Mouse (Mus musculus) bone marrow, adult 2 months (tissue): ENCODE data around the gene Zfp512b.

ENCODE experiments used
- CTCF ChIP-seq: fragments of 200-500 bp; IDR thresholded peaks from 2 replicates; pipeline ENCODE4 v1.5.1; 2011; ENCODE audit warnings: low read length, control low read depth; ENCODE audit not compliant: control insufficient read depth, insufficient read depth
- POLR2A ChIP-seq: fragments of 200-500 bp; IDR thresholded peaks from 2 replicates; pipeline ENCODE4 v1.6.1; 2011; ENCODE audit warnings: low read depth, mild to moderate bottlenecking, control low read depth, low read length, borderline replicate concordance; ENCODE audit not compliant: control insufficient read depth

GRCm38 (mm10) chr2:181577126-181577525, 15.5 kb downstream of the Zfp512b start:
- no peak for TF ChIP-seq CTCF
- TF ChIP-seq POLR2A = no peak
